Mouse (Mus musculus): ENCODE measurements around the gene Zfp426. TPM values are rescaled to one million over a fixed set of nuclear protein-coding genes. Genes with fewer than 3 reads are reported as not detected.

Gene Zfp426
- total RNA-seq, 2 experiments from 2014 or later = 22.1 to 22.9 TPM

GRCm38 (mm10) chr9:20459377-20460317 lies 32.9 kb downstream of the Zfp426 start, which contains the start of gene Zfp26:
Gene Zfp26 (minus strand): TSS chr9:20460162.
- ATAC-seq (replicated peaks; ENCODE audit: poor library complexity, severe bottlenecking) = peak; percentile 97

DNA sequence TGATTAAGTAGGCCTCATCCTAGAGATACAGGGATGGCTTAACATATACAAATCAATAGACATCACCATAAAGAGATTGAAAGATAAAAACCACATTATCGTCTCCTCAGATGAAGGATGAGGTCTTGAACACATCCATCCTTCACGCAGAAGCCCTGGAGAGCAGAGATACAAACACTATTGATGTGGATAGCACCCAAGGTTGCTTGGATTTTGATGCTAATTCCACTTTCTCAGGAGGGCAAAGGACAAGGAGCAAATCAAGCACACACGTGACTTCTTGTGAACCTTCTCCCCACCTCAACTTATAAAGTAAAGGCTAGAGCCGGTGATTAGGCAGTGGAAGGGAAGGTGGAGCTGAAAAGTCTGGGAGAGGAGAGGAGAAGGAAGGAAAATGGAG lies 38.9 kb downstream of the Zfp426 start:
- ATAC-seq (replicated peaks; ENCODE audit: poor library complexity, severe bottlenecking) = no peak

DNA sequence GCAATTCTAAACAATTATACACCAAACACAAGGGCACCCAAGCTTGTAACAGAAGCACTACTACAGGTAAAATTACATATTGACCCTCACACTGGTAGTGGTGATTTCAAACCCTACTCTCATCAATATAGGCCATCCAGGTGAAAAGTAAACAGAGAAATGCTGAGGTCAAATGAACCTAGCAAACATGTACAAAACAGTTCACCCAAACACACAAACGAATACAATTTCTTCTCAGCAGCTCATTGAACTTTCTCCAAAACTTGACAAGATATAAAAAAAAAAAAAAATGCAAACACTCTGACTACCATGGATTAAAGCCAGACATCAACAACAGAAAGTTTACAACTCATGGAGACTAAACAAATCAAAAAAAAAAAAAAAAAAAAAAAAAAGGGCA lies 41.1 kb downstream of the Zfp426 start:
- no peak for ATAC-seq (replicated peaks; ENCODE audit: poor library complexity, severe bottlenecking)

- no peak for ATAC-seq (replicated peaks; ENCODE audit: poor library complexity, severe bottlenecking)
Measured at GRCm38 (mm10) chr9:20443183-20443783, 49.3 kb downstream of the Zfp426 start.

- no peak for ATAC-seq (replicated peaks; ENCODE audit: poor library complexity, severe bottlenecking)
Measured at GRCm38 (mm10) chr9:20430004-20430403, 62.5 kb downstream of the Zfp426 start.

Other genes with a start within 250 kb of the Zfp426 start
- gene Olfr39, start 210.4 kb downstream of the Zfp426 start, total RNA-seq (2014; fragmentation: Nextera tagmentation) = not detected in 2 replicates
- gene Olfr39, start 210.4 kb downstream of the Zfp426 start, total RNA-seq (2017) = not detected in 2 replicates
- gene Olfr873, start 194.2 kb downstream of the Zfp426 start, total RNA-seq (2014; fragmentation: Nextera tagmentation) = not detected in 2 replicates
- gene Olfr873, start 194.2 kb downstream of the Zfp426 start, total RNA-seq (2017) = not detected in 2 replicates
- not detected in 2 replicates for gene Olfr18, start 156.7 kb downstream of the Zfp426 start, total RNA-seq (2014; fragmentation: Nextera tagmentation)
- gene Olfr18, start 156.7 kb downstream of the Zfp426 start, total RNA-seq (2017) = not detected in 2 replicates
- gene Zfp560, start 107.6 kb downstream of the Zfp426 start, total RNA-seq (2014; fragmentation: Nextera tagmentation) = 20.4 and 25.0 TPM in 2 replicates
- gene Zfp560, start 107.6 kb downstream of the Zfp426 start, total RNA-seq (2017) = 5.6 and 8.1 TPM in 2 replicates
- 19.6 and 28.9 TPM in 2 replicates for gene Zfp26, start 32.6 kb downstream of the Zfp426 start, total RNA-seq (2014; fragmentation: Nextera tagmentation)
- gene Zfp26, start 32.6 kb downstream of the Zfp426 start, total RNA-seq (2017) = 21.0 and 29.0 TPM in 2 replicates
- 40.0 and 43.5 TPM in 2 replicates for gene Zfp266, start 28.7 kb upstream of the Zfp426 start, total RNA-seq (2014; fragmentation: Nextera tagmentation)
- gene Zfp266, start 28.7 kb upstream of the Zfp426 start, total RNA-seq (2017) = 33.1 and 38.8 TPM in 2 replicates
- gene Zfp846, start 88.5 kb upstream of the Zfp426 start, total RNA-seq (2014; fragmentation: Nextera tagmentation) = 7.1 and 7.3 TPM in 2 replicates
- gene Zfp846, start 88.5 kb upstream of the Zfp426 start, total RNA-seq (2017) = 4.7 and 13.0 TPM in 2 replicates
- 459 and 544 TPM in 2 replicates for gene Ubl5, start 150.1 kb upstream of the Zfp426 start, total RNA-seq (2014; fragmentation: Nextera tagmentation)
- gene Ubl5, start 150.1 kb upstream of the Zfp426 start, total RNA-seq (2017) = 101 and 107 TPM in 2 replicates
- 18.2 and 28.0 TPM in 2 replicates for gene Fbxl12, start 152.0 kb upstream of the Zfp426 start, total RNA-seq (2014; fragmentation: Nextera tagmentation)
- gene Fbxl12, start 152.0 kb upstream of the Zfp426 start, total RNA-seq (2017) = 3.7 and 6.3 TPM in 2 replicates
- gene Pin1, start 159.3 kb upstream of the Zfp426 start, total RNA-seq (2014; fragmentation: Nextera tagmentation) = 14.8 and 22.5 TPM in 2 replicates
- 16.1 and 22.4 TPM in 2 replicates for gene Pin1, start 159.3 kb upstream of the Zfp426 start, total RNA-seq (2017)

Data from granulocyte monocyte progenitor cell, adult 5-6 weeks (primary cell).